8 mouse cellular contexts compared by ENCODE assay signal in genomic region chr2:121450093-121450492, GRCm38 (mm10). TPM values are rescaled to one million over a fixed set of nuclear protein-coding genes. Genes with fewer than 3 reads are reported as not detected.
A peak's percentile ranks its signal among the peaks of the same experiment; 100 is the strongest.
DNase-seq lines count a peak whose midpoint lies in the region; ATAC-seq and TF ChIP-seq lines count a peak whose summit lies in the region.

No protein-coding gene starts in this region.

- H3K4me2 ChIP-seq in heart, embryonic 14.5 days (ENCODE audit: low read length), result peak overlapping the region; percentile 94
- peak overlapping the region; percentile 95 for H3K4me2 ChIP-seq in liver, embryonic 11.5 days

- H3K9ac ChIP-seq in heart, embryonic 14.5 days (ENCODE audit: low read length), result peak overlapping the region; percentile 100
- H3K9ac ChIP-seq in liver, embryonic 11.5 days (ENCODE audit: low read depth, low read length), result peak overlapping the region; percentile 95

- WGBS in heart, embryonic 14.5 days, result 0% methylated on average over 7 of the region's 7 CpGs
- 1% methylated on average over 7 of the region's 7 CpGs for WGBS in liver, embryonic 11.5 days

- peak overlapping the region; percentile 83 for H3K4me3 ChIP-seq in bone marrow macrophage, adult 2 months (ENCODE audit: insufficient read depth, low read length)
- H3K4me3 ChIP-seq in heart, embryonic 14.5 days (ENCODE audit: control insufficient read depth in 1 of 2, insufficient read depth in 1 of 2, low read depth in 1 of 2, low read length in 2 of 2), result peak overlapping the region; percentile 98 to 99
- peak overlapping the region; percentile 100 for H3K4me3 ChIP-seq in liver, embryonic 11.5 days (ENCODE audit: low read depth, low read length)

- peak overlapping the region; percentile 78 for H3K27ac ChIP-seq in bone marrow macrophage, adult 2 months (ENCODE audit: insufficient read depth, low read depth, low read length)
- peak overlapping the region; percentile 67 to 98 for H3K27ac ChIP-seq in heart, embryonic 14.5 days (replicated peaks in 1 of 2; ENCODE audit: control insufficient read depth in 1 of 2, insufficient read depth in 1 of 2, low read depth in 2 of 2, low read length in 2 of 2)
- peak overlapping the region; percentile 94 for H3K27ac ChIP-seq in liver, embryonic 11.5 days (ENCODE audit: low read depth, low read length)

- no peaks in the 10 kb centered on the region for H3K9me3 ChIP-seq in heart, embryonic 14.5 days (ENCODE audit: control insufficient read depth, low read length)
- no peaks in the 10 kb centered on the region for H3K9me3 ChIP-seq in liver, embryonic 11.5 days (ENCODE audit: control insufficient read depth, low read length)

- H3K27me3 ChIP-seq in heart, embryonic 14.5 days (ENCODE audit: control insufficient read depth, insufficient read depth, low read length), result no peaks in the 10 kb centered on the region
- no peaks in the 10 kb centered on the region for H3K27me3 ChIP-seq in liver, embryonic 11.5 days (replicated peaks; ENCODE audit: control insufficient read depth, insufficient read depth, low read length)

- TF ChIP-seq POLR2A in bone marrow macrophage, adult 2 months (IDR thresholded peaks at IDR 0.05; ENCODE audit: borderline replicate concordance, low read depth, low read length), result no peak

- peaks cover 40% of the 10 kb centered on the region for H3K36me3 ChIP-seq in heart, embryonic 14.5 days (ENCODE audit: control insufficient read depth, insufficient read depth, low read length)
- peaks cover 20% of the 10 kb centered on the region for H3K36me3 ChIP-seq in liver, embryonic 11.5 days (ENCODE audit: control insufficient read depth, insufficient read depth, low read length)

- DNase-seq in embryo, embryonic 10 days (ENCODE audit: low spot score), result peak; percentile 30
- no peak for DNase-seq in embryo, embryonic 11 days
- no peak for DNase-seq in liver, embryonic 11.5 days (ENCODE audit: low spot score)
- DNase-seq in layer of hippocampus, postnatal 10 days (ENCODE audit: low spot score in 2 of 2), result no peak

- TF ChIP-seq CTCF in bone marrow macrophage, adult 2 months (IDR thresholded peaks at IDR 0.05; ENCODE audit: low read depth, low read length), result no peak

- H3K4me1 ChIP-seq in bone marrow macrophage, adult 2 months (ENCODE audit: control insufficient read depth, insufficient read depth, low read length), result peaks cover 35% of the 10 kb centered on the region
- H3K4me1 ChIP-seq in heart, embryonic 14.5 days (ENCODE audit: control insufficient read depth in 2 of 2, insufficient read depth in 2 of 2, low read length in 2 of 2), result peaks cover 13 to 42% of the 10 kb centered on the region in 2 experiments
- peaks cover 13% of the 10 kb centered on the region for H3K4me1 ChIP-seq in liver, embryonic 11.5 days (replicated peaks; ENCODE audit: control insufficient read depth, insufficient read depth, low read length)

- ATAC-seq in heart, embryonic 14.5 days (ENCODE audit: insufficient number of reproducible peaks, insufficient read depth, low FRiP score, low read depth), result no peak
- ATAC-seq in liver, embryonic 11.5 days (replicated peaks; ENCODE audit: low FRiP score), result no peak
- peak; percentile 16; the same call in 1 of the 2 replicates for ATAC-seq in monocyte, adult 5-6 weeks (replicated peaks; ENCODE audit: insufficient number of reproducible peaks, low FRiP score, low TSS enrichment, poor library complexity, severe bottlenecking)
- no peak for ATAC-seq in cerebellum, adult (ENCODE audit: insufficient number of reproducible peaks, low FRiP score, low TSS enrichment)

RNA-seq across cellular contexts. Expression of gene Serf2, which starts 1.1 kb away (rescaled TPM):
- 547 and 575 TPM in 2 replicates for polyA plus RNA-seq in bone marrow macrophage, adult 2 months (2012; ENCODE audit: insufficient read depth, insufficient read length, missing spikeins)
- 675 and 694 TPM in 2 replicates for polyA plus RNA-seq in heart, embryonic 14.5 days (2014; fragmentation: Nextera tagmentation; extraction: Ambion mirVana)
- polyA plus RNA-seq in liver, embryonic 11.5 days (2014; fragmentation: Nextera tagmentation; extraction: Ambion mirVana), result 385 and 481 TPM in 2 replicates
- total RNA-seq in monocyte, adult 5-6 weeks (2017), result 152 to 251 TPM (median 235 TPM) in 3 replicates
- total RNA-seq in layer of hippocampus, postnatal 10 days (2021), result 100 to 1,000 TPM; 158 to 189 TPM

RNA-seq across cellular contexts. Expression of gene Hypk, which starts 3.0 kb away (rescaled TPM):
- polyA plus RNA-seq in bone marrow macrophage, adult 2 months (2012; ENCODE audit: insufficient read depth, insufficient read length, missing spikeins), result 44.7 and 69.0 TPM in 2 replicates
- polyA plus RNA-seq in heart, embryonic 14.5 days (2014; fragmentation: Nextera tagmentation; extraction: Ambion mirVana), result 85.7 and 101 TPM in 2 replicates
- polyA plus RNA-seq in liver, embryonic 11.5 days (2014; fragmentation: Nextera tagmentation; extraction: Ambion mirVana), result 146 and 164 TPM in 2 replicates
- total RNA-seq in monocyte, adult 5-6 weeks (2017), result 102 to 176 TPM (median 115 TPM) in 3 replicates
- 10 to 100 TPM; 37.3 to 38.4 TPM for total RNA-seq in layer of hippocampus, postnatal 10 days (2021)

RNA-seq across cellular contexts. Expression of gene Ell3, which starts 6.0 kb away (rescaled TPM):
- 0.92 TPM in 1 of 2 replicates, not detected in the other for polyA plus RNA-seq in bone marrow macrophage, adult 2 months (2012; ENCODE audit: insufficient read depth, insufficient read length, missing spikeins)
- 0.77 and 1.3 TPM in 2 replicates for polyA plus RNA-seq in heart, embryonic 14.5 days (2014; fragmentation: Nextera tagmentation; extraction: Ambion mirVana)
- 2.6 and 4.3 TPM in 2 replicates for polyA plus RNA-seq in liver, embryonic 11.5 days (2014; fragmentation: Nextera tagmentation; extraction: Ambion mirVana)
- 1.8 to 4.3 TPM (median 3.0 TPM) in 3 replicates for total RNA-seq in monocyte, adult 5-6 weeks (2017)
- total RNA-seq in layer of hippocampus, postnatal 10 days (2021), result not detected

RNA-seq across cellular contexts. Expression of gene Serinc4, which starts 6.5 kb away (rescaled TPM):
- not detected in 2 replicates for polyA plus RNA-seq in bone marrow macrophage, adult 2 months (2012; ENCODE audit: insufficient read depth, insufficient read length, missing spikeins)
- 0.20 and 0.63 TPM in 2 replicates for polyA plus RNA-seq in heart, embryonic 14.5 days (2014; fragmentation: Nextera tagmentation; extraction: Ambion mirVana)
- polyA plus RNA-seq in liver, embryonic 11.5 days (2014; fragmentation: Nextera tagmentation; extraction: Ambion mirVana), result 0.12 TPM in 1 of 2 replicates, not detected in the other
- total RNA-seq in monocyte, adult 5-6 weeks (2017), result 6.2 to 6.5 TPM (median 6.3 TPM) in 3 replicates
- total RNA-seq in layer of hippocampus, postnatal 10 days (2021), result 1 to 10 TPM; 2.0 to 2.2 TPM

RNA-seq across cellular contexts. Expression of gene Mfap1b, which starts 23.8 kb away (rescaled TPM):
- 44.4 and 47.3 TPM in 2 replicates for polyA plus RNA-seq in bone marrow macrophage, adult 2 months (2012; ENCODE audit: insufficient read depth, insufficient read length, missing spikeins)
- polyA plus RNA-seq in heart, embryonic 14.5 days (2014; fragmentation: Nextera tagmentation; extraction: Ambion mirVana), result 44.3 and 45.4 TPM in 2 replicates
- 43.2 and 44.0 TPM in 2 replicates for polyA plus RNA-seq in liver, embryonic 11.5 days (2014; fragmentation: Nextera tagmentation; extraction: Ambion mirVana)
- total RNA-seq in monocyte, adult 5-6 weeks (2017), result 89.4 to 102 TPM (median 99.0 TPM) in 3 replicates
- total RNA-seq in layer of hippocampus, postnatal 10 days (2021), result 10 to 100 TPM; 33.0 to 38.7 TPM
